Mouse (Mus musculus) liver, adult 2 months (tissue): ENCODE results near the gene Ptprg. TPM values are rescaled to one million over a fixed set of nuclear protein-coding genes. Genes with fewer than 3 reads are reported as not detected.

Experiments
- DNase-seq: peaks from one replicate; pipeline ENCODE4 v3.0.0-alpha.2; 2011; ENCODE audit warnings: low read depth, low spot score; ENCODE audit errors: extremely low read depth
- H3K27ac ChIP-seq: fragments of 200-500 bp; replicated peaks from 2 replicates; pipeline ENCODE4 v1.5.1; 2012; ENCODE audit warnings: low read depth, mild to moderate bottlenecking, control low read depth, inconsistent platforms, low read length; ENCODE audit not compliant: insufficient read depth
- H3K27me3 ChIP-seq: fragments of 200-500 bp; 2 replicates; pipeline ENCODE4 v1.6.1; 2012; ENCODE audit warnings: mild to moderate bottlenecking, moderate library complexity, low read length, inconsistent platforms; ENCODE audit not compliant: control insufficient read depth, insufficient read depth
- H3K36me3 ChIP-seq: fragments of 200-500 bp; 2 replicates; pipeline ENCODE4 v1.6.1; 2012; ENCODE audit warnings: low read length, inconsistent platforms; ENCODE audit not compliant: control insufficient read depth, insufficient read depth
- H3K4me1 ChIP-seq: fragments of 200-500 bp; 2 replicates; pipeline ENCODE4 v1.6.1; 2011; ENCODE audit warnings: low read length; ENCODE audit not compliant: control insufficient read depth, insufficient read depth
- H3K4me3 ChIP-seq: fragments of 200-500 bp; 2 replicates; pipeline ENCODE4 v1.5.1; 2011; ENCODE audit warnings: low read depth, mild to moderate bottlenecking, control low read depth, low read length, moderate library complexity; ENCODE audit not compliant: insufficient read depth
- H3K79me2 ChIP-seq: fragments of 200-500 bp; 2 replicates; pipeline ENCODE4 v1.6.1; 2012; ENCODE audit warnings: inconsistent platforms, mild to moderate bottlenecking, low read length, moderate library complexity; ENCODE audit not compliant: control insufficient read depth, insufficient read depth
- H3K9ac ChIP-seq: fragments of 200-500 bp; 2 replicates; pipeline ENCODE4 v1.6.1; 2012; ENCODE audit warnings: low read depth, mild to moderate bottlenecking, control low read depth, inconsistent platforms, low read length
- CTCF ChIP-seq: fragments of 200-500 bp; IDR thresholded peaks from 2 replicates; pipeline ENCODE4 v1.5.1; 2011; ENCODE audit warnings: low read depth, low read length, control low read depth
- POLR2A ChIP-seq: fragments of 200-500 bp; IDR thresholded peaks from 2 replicates; pipeline ENCODE4 v1.6.1; 2011; ENCODE audit warnings: low read length, control low read depth; ENCODE audit not compliant: insufficient read depth; ENCODE audit errors: extremely low read depth
- WGBS: fragments of 180-500 bp; shearing (Covaris S2); methylation state at CpG from one replicate; pipeline ENCODE4 v1.1.7; 2018; 5-methylcytosine and 5-hydroxymethylcytosine counted together
- polyA plus RNA-seq: library from polyadenylated mRNA; depleted of rRNA; stranded (reverse); fragments of >200 nt; gene quantifications from 2 replicates; pipeline ENCODE4 v1.2.3, GENCODE M21; 2012
- total RNA-seq: library from RNA; depleted of rRNA; stranded (reverse); fragments of >200 nt; gene quantifications from 2 replicates; pipeline ENCODE4 v1.2.3, GENCODE M21; 2014

Gene Ptprg
- total and polyA plus RNA-seq, 2 experiments: 17.4 to 19.9 TPM

- Histone ChIP-seq H3K36me3 (no peaks in the 10 kb centered on the region), H3K27ac (no peak overlapping the region), H3K27me3 (no peaks in the 10 kb centered on the region), H3K4me3 (no peak overlapping the region), H3K9ac (no peak overlapping the region), H3K79me2 (no peaks in the 10 kb centered on the region), H3K4me1 (no peaks in the 10 kb centered on the region)
- no peak for DNase-seq
- 90% methylated on average over 9 of the region's 9 CpGs for WGBS
- no peak for TF ChIP-seq POLR2A
- TF ChIP-seq CTCF: no peak
These were observed 429.7 kb downstream of the Ptprg start for GRCm38 (mm10) chr14:11983031-11983430.

- no peak overlapping the region for H3K9ac ChIP-seq
- H3K36me3 ChIP-seq: no peaks in the 10 kb centered on the region
- H3K4me1 ChIP-seq: no peaks in the 10 kb centered on the region
- H3K27ac ChIP-seq: no peak overlapping the region
- WGBS: 62% methylated on average over 3 of the region's 3 CpGs
- no peaks in the 10 kb centered on the region for H3K79me2 ChIP-seq
- no peak for DNase-seq
- H3K27me3 ChIP-seq: no peaks in the 10 kb centered on the region
- no peak for TF ChIP-seq CTCF
- TF ChIP-seq POLR2A: no peak
- H3K4me3 ChIP-seq: no peak overlapping the region
These were observed 430.8 kb downstream of the Ptprg start for GRCm38 (mm10) chr14:11984086-11984485.

GRCm38 (mm10) chr14:11988975-11989374 is 435.6 kb downstream of the Ptprg start:
- H3K4me3 ChIP-seq: no peak overlapping the region
- no peak for DNase-seq
- TF ChIP-seq POLR2A: no peak
- no peak for TF ChIP-seq CTCF
- no peaks in the 10 kb centered on the region; the same call in 1 of the 2 replicates for H3K79me2 ChIP-seq
- H3K27ac ChIP-seq: no peak overlapping the region
- H3K9ac ChIP-seq: no peak overlapping the region
- WGBS: 90% methylated on average over 2 of the region's 2 CpGs
- no peaks in the 10 kb centered on the region for H3K36me3 ChIP-seq
- H3K4me1 ChIP-seq: no peaks in the 10 kb centered on the region
- no peaks in the 10 kb centered on the region for H3K27me3 ChIP-seq

- DNase-seq: no peak
- H3K9ac ChIP-seq: no peak overlapping the region
- H3K27me3 ChIP-seq: no peaks in the 10 kb centered on the region
- no peak overlapping the region for H3K27ac ChIP-seq
- no peak overlapping the region for H3K4me3 ChIP-seq
- H3K4me1 ChIP-seq: no peaks in the 10 kb centered on the region
- no peaks in the 10 kb centered on the region; the same call in 1 of the 2 replicates for H3K79me2 ChIP-seq
- H3K36me3 ChIP-seq: no peaks in the 10 kb centered on the region
- TF ChIP-seq CTCF: no peak
- no peak for TF ChIP-seq POLR2A
- 86% methylated on average over 2 of the region's 2 CpGs for WGBS
These were observed 437.8 kb downstream of the Ptprg start for GRCm38 (mm10) chr14:11991151-11991550.

GRCm38 (mm10) chr14:11992111-11992510 is 438.8 kb downstream of the Ptprg start:
- no peaks in the 10 kb centered on the region for H3K27me3 ChIP-seq
- H3K4me1 ChIP-seq: no peaks in the 10 kb centered on the region
- no peak overlapping the region for H3K27ac ChIP-seq
- H3K4me3 ChIP-seq: no peak overlapping the region
- DNase-seq: no peak
- H3K9ac ChIP-seq: no peak overlapping the region
- H3K79me2 ChIP-seq: no peaks in the 10 kb centered on the region; the same call in 1 of the 2 replicates
- WGBS: 89% methylated on average over 4 of the region's 4 CpGs
- TF ChIP-seq CTCF (no peak), POLR2A (no peak)
- H3K36me3 ChIP-seq: no peaks in the 10 kb centered on the region

DNA sequence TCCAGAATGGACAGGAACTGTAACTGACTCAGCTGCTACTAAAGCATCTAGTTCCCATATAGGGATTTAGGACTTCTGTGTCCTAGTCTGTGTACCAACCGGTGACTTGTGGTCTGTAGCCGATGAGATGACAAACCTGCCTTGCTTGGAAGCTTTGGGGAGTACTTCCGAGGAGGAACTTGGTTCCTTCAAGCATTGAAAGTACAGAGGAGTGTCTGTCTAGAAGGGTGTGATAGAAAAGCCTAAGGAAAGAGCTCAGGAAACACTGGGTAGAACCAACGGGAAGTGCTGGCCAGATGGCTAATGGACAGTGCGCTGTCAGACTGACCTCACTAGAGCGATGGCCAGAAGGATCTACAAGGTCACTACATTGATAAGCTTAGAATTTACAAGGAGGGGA is 439.2 kb downstream of the Ptprg start:
- no peaks in the 10 kb centered on the region; the same call in 1 of the 2 replicates for H3K79me2 ChIP-seq
- H3K4me1 ChIP-seq: no peaks in the 10 kb centered on the region
- H3K27me3 ChIP-seq: no peaks in the 10 kb centered on the region
- no peak for DNase-seq
- no peak overlapping the region for H3K4me3 ChIP-seq
- WGBS: 86% methylated on average over 6 of the region's 6 CpGs
- H3K27ac ChIP-seq: no peak overlapping the region
- no peaks in the 10 kb centered on the region for H3K36me3 ChIP-seq
- TF ChIP-seq CTCF (no peak), POLR2A (no peak)
- H3K9ac ChIP-seq: no peak overlapping the region
